Mouse (Mus musculus) midbrain, embryonic 12.5 days (tissue): ENCODE measurements at regions not wholly inside any gene's neighbourhood (a gene's known extent, or its start where the extent isn't known, plus 50 kb on each side); places are given as distances from the start of the nearest gene placed in this dataset.

Source experiments
- ATAC-seq: fragments of 200-750 bp; cut with Nextera tagmentation; 2 replicates; pipeline ENCODE4 v1.8.0; 2017; ENCODE audit warnings: low read depth, moderate TSS enrichment, moderate library complexity; ENCODE audit not compliant: low FRiP score
- H3K27ac ChIP-seq: fragments of 300-500 bp; sonication (generic); replicated peaks from 2 replicates; pipeline ENCODE4 v1.5.1; 2016; ENCODE audit warnings: mild to moderate bottlenecking
- H3K27me3 ChIP-seq: fragments of 300-500 bp; sonication (generic); 2 replicates; pipeline ENCODE4 v1.6.1; 2016; ENCODE audit warnings: mild to moderate bottlenecking
- H3K36me3 ChIP-seq: fragments of 300-500 bp; sonication (generic); 2 replicates; pipeline ENCODE4 v1.6.1; 2016
- H3K4me1 ChIP-seq: fragments of 300-500 bp; sonication (generic); 2 replicates; pipeline ENCODE4 v1.6.1; 2016
- H3K4me2 ChIP-seq: fragments of 300-500 bp; sonication (generic); replicated peaks from 2 replicates; pipeline ENCODE4 v1.6.1; 2016; ENCODE audit warnings: mild to moderate bottlenecking, moderate library complexity
- H3K4me3 ChIP-seq: fragments of 300-500 bp; sonication (generic); 2 replicates; pipeline ENCODE4 v1.5.1; 2016; ENCODE audit warnings: mild to moderate bottlenecking
- H3K9ac ChIP-seq: fragments of 300-500 bp; sonication (generic); replicated peaks from 2 replicates; pipeline ENCODE4 v1.6.1; 2016; ENCODE audit warnings: mild to moderate bottlenecking, moderate library complexity
- H3K9me3 ChIP-seq: fragments of 300-500 bp; sonication (generic); 2 replicates; pipeline ENCODE4 v1.6.1; 2016; ENCODE audit warnings: mild to moderate bottlenecking
- WGBS: fragments of 180-500 bp; shearing (Covaris S2); methylation state at CpG from one replicate; pipeline ENCODE4 v1.1.7; 2016; 5-methylcytosine and 5-hydroxymethylcytosine counted together

- no peaks in the 10 kb centered on the region for H3K27me3 ChIP-seq
- no peak overlapping the region for H3K9ac ChIP-seq
- no peak overlapping the region for H3K4me2 ChIP-seq
- no peaks in the 10 kb centered on the region for H3K9me3 ChIP-seq
- no peak overlapping the region for H3K4me3 ChIP-seq
- no peak for ATAC-seq
- no peak overlapping the region for H3K27ac ChIP-seq
- H3K4me1 ChIP-seq: no peaks in the 10 kb centered on the region
- WGBS: 89% methylated on average over 4 of the region's 4 CpGs
- H3K36me3 ChIP-seq: no peaks in the 10 kb centered on the region
Observed at GRCm38 (mm10) chr13:111962155-111962554, 153.4 kb upstream of the Map3k1 start.

- Histone ChIP-seq H3K36me3 (no peaks in the 10 kb centered on the region), H3K9me3 (no peaks in the 10 kb centered on the region), H3K9ac (no peak overlapping the region), H3K27ac (no peak overlapping the region), H3K4me3 (no peak overlapping the region), H3K27me3 (no peaks in the 10 kb centered on the region), H3K4me2 (no peak overlapping the region), H3K4me1 (no peaks in the 10 kb centered on the region)
- WGBS: 86% methylated on average over 6 of the region's 6 CpGs
- ATAC-seq: no peak
Observed at GRCm38 (mm10) chr13:111966113-111966512, 157.3 kb upstream of the Map3k1 start.

DNA sequence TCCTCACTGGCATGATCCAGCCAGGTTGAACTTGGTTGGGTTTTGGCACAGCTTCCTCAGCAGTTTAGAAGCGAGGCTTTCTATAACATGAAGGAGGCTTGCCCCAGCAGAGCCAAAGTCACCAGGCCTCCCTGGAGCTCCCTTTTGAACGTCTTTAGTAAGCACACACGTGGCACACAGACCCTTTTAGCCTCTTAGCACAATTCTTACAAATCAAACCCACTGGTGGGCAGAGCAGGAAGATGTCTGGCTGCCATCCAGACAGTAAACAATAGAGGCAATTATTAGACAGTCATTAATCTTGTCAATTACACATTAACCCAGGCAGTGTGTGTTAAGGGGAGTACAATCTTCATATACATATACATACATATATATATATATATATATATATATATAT, 157.8 kb upstream of the Map3k1 start:
- no peaks in the 10 kb centered on the region for H3K36me3 ChIP-seq
- H3K9me3 ChIP-seq: no peaks in the 10 kb centered on the region
- no peak overlapping the region for H3K27ac ChIP-seq
- H3K27me3 ChIP-seq: no peaks in the 10 kb centered on the region
- no peak for ATAC-seq
- no peak overlapping the region for H3K9ac ChIP-seq
- H3K4me3 ChIP-seq: no peak overlapping the region
- no peaks in the 10 kb centered on the region for H3K4me1 ChIP-seq
- no peak overlapping the region for H3K4me2 ChIP-seq
- 54% methylated on average over 3 of the region's 3 CpGs for WGBS

DNA sequence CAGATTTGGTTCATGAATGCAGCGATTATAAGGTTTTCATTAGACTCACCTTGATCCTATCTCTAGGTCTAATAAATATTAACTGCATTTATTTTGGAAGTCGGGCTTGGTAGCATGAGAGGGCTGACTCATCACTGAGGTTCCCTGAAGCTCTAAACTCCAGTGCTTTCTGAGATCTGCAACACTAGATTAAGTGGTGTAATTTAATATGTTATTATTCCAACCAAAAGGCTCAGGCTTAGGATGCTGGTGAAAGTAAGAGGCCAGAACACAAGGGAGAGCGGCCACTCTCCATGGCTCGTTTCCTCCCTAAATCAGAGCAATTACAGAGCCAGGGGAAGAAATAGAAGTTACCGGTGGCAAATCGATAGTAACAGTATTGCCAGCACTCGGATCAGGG, 159.4 kb upstream of the Map3k1 start:
- no peak for ATAC-seq
- H3K27ac ChIP-seq: no peak overlapping the region
- no peaks in the 10 kb centered on the region for H3K27me3 ChIP-seq
- 91% methylated on average over 7 of the region's 7 CpGs for WGBS
- no peak overlapping the region for H3K9ac ChIP-seq
- no peaks in the 10 kb centered on the region for H3K9me3 ChIP-seq
- no peaks in the 10 kb centered on the region for H3K4me1 ChIP-seq
- H3K36me3 ChIP-seq: no peaks in the 10 kb centered on the region
- H3K4me3 ChIP-seq: no peak overlapping the region
- H3K4me2 ChIP-seq: no peak overlapping the region

GRCm38 (mm10) chr13:111974282-111974681, 165.5 kb upstream of the Map3k1 start:
- ATAC-seq: no peak
- Histone ChIP-seq H3K36me3 (no peaks in the 10 kb centered on the region), H3K4me2 (no peak overlapping the region), H3K27me3 (no peaks in the 10 kb centered on the region), H3K9ac (no peak overlapping the region), H3K27ac (no peak overlapping the region), H3K9me3 (no peaks in the 10 kb centered on the region), H3K4me3 (no peak overlapping the region), H3K4me1 (peaks cover 4% of the 10 kb centered on the region; the same call in 1 of the 2 replicates)
- WGBS: 85% methylated on average over 4 of the region's 4 CpGs

GRCm38 (mm10) chr13:111975549-111975948, 166.8 kb upstream of the Map3k1 start:
- H3K9me3 ChIP-seq: no peaks in the 10 kb centered on the region

GRCm38 (mm10) chr13:111977769-111978674, 169.2 kb upstream of the Map3k1 start:
- H3K4me1 ChIP-seq: peaks cover 7% of the 10 kb centered on the region; the same call in 1 of the 2 replicates
- H3K27ac ChIP-seq: no peak overlapping the region
- H3K36me3 ChIP-seq: no peaks in the 10 kb centered on the region
- no peaks in the 10 kb centered on the region for H3K27me3 ChIP-seq
- 87% methylated on average over 31 of the region's 31 CpGs for WGBS
- H3K4me3 ChIP-seq: no peak overlapping the region
- H3K9me3 ChIP-seq: no peaks in the 10 kb centered on the region
- H3K4me2 ChIP-seq: no peak overlapping the region
- H3K9ac ChIP-seq: no peak overlapping the region
- ATAC-seq: no peak

More at GRCm38 (mm10) chr13:111975549-111975948, 166.8 kb upstream of the Map3k1 start:
- H3K4me3 ChIP-seq: no peak overlapping the region
- H3K27me3 ChIP-seq: no peaks in the 10 kb centered on the region
- no peak for ATAC-seq
- no peaks in the 10 kb centered on the region for H3K36me3 ChIP-seq
- no peak overlapping the region for H3K4me2 ChIP-seq
- 88% methylated on average over 3 of the region's 3 CpGs for WGBS
- no peak overlapping the region for H3K27ac ChIP-seq
- peaks cover 7% of the 10 kb centered on the region; the same call in 1 of the 2 replicates for H3K4me1 ChIP-seq
- no peak overlapping the region for H3K9ac ChIP-seq

DNA sequence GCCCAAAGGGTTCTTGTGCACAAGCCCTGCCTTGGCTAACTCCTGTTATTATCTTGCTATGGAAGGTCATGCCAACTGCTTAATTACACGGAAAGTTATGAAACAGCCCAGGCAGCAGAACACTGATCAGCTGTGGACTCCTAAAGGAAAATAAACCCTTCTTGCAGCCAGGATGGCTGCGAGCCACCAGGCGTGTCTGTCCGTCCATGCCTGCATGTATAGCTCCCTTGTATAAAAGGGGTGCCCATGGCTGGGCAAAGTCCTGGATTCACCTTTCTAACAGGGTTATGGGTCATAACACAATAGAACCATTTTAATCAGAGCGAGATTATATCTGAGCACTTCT, 169.9 kb upstream of the Map3k1 start:
- ATAC-seq: no peak
- WGBS: 79% methylated on average over 5 of the region's 5 CpGs
- Histone ChIP-seq H3K27ac (no peak overlapping the region), H3K9ac (no peak overlapping the region), H3K36me3 (no peaks in the 10 kb centered on the region), H3K4me2 (no peak overlapping the region), H3K4me1 (peaks cover 7% of the 10 kb centered on the region; the same call in 1 of the 2 replicates), H3K4me3 (no peak overlapping the region), H3K9me3 (no peaks in the 10 kb centered on the region), H3K27me3 (no peaks in the 10 kb centered on the region)

DNA sequence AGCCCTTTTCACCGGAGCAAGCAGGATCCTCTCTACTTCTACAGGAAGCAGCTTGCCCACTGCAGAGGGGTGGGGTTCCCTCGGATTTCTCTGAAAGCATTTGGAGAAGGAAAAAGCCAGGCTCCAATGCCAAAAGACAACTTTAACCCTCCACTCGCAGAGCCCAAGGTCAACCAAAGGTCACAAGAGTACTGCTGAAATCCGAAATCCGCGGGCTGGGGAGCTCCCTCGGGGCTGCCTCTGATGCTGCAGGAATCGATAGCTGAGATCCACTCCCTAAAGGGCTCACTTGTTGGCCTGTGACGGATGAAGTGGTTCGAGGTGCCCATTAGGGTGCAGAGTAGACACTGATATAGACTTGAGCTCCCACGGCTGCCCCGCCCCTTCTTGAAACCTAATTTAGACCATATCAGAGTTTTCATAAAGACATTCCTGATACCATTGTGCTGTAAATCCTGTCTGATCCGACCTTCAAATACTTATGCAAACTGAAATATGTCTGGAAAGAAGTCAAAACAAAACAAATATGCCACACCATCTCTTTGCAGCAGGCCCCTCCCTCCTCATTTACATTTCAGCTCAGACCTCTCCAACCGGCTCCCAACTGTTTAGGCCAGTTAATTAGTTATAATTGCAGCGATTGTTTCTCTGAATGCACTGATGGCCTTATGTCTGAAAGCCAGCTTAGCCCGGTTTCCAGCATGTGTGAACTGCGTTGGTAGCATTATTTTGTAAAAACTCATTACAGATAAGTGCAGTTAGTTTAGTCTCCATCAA, 170.8 kb upstream of the Map3k1 start:
- WGBS: 46% methylated on average over 17 of the region's 17 CpGs
- no peak overlapping the region for H3K27ac ChIP-seq
- no peaks in the 10 kb centered on the region for H3K27me3 ChIP-seq
- no peak overlapping the region for H3K9ac ChIP-seq
- no peak overlapping the region for H3K4me2 ChIP-seq
- H3K4me1 ChIP-seq: peaks cover 7% of the 10 kb centered on the region; the same call in 1 of the 2 replicates
- no peaks in the 10 kb centered on the region for H3K36me3 ChIP-seq
- ATAC-seq: no peak
- no peak overlapping the region for H3K4me3 ChIP-seq
- no peaks in the 10 kb centered on the region for H3K9me3 ChIP-seq

- Histone ChIP-seq H3K27ac (no peak overlapping the region), H3K4me3 (no peak overlapping the region), H3K9me3 (no peaks in the 10 kb centered on the region), H3K4me2 (no peak overlapping the region), H3K27me3 (no peaks in the 10 kb centered on the region), H3K9ac (no peak overlapping the region), H3K4me1 (peaks cover 7% of the 10 kb centered on the region; the same call in 1 of the 2 replicates), H3K36me3 (no peaks in the 10 kb centered on the region)
- no peak for ATAC-seq
- 88% methylated on average over 12 of the region's 12 CpGs for WGBS
Observed at GRCm38 (mm10) chr13:111980205-111980595, 171.4 kb upstream of the Map3k1 start.

- Histone ChIP-seq H3K4me1 (peaks cover 7% of the 10 kb centered on the region; the same call in 1 of the 2 replicates), H3K27ac (no peak overlapping the region), H3K4me3 (no peak overlapping the region), H3K27me3 (no peaks in the 10 kb centered on the region), H3K4me2 (no peak overlapping the region), H3K36me3 (no peaks in the 10 kb centered on the region), H3K9me3 (no peaks in the 10 kb centered on the region), H3K9ac (no peak overlapping the region)
- 88% methylated on average over 2 of the region's 2 CpGs for WGBS
- ATAC-seq: no peak
Observed at GRCm38 (mm10) chr13:111981103-111981502, 172.3 kb upstream of the Map3k1 start.

DNA sequence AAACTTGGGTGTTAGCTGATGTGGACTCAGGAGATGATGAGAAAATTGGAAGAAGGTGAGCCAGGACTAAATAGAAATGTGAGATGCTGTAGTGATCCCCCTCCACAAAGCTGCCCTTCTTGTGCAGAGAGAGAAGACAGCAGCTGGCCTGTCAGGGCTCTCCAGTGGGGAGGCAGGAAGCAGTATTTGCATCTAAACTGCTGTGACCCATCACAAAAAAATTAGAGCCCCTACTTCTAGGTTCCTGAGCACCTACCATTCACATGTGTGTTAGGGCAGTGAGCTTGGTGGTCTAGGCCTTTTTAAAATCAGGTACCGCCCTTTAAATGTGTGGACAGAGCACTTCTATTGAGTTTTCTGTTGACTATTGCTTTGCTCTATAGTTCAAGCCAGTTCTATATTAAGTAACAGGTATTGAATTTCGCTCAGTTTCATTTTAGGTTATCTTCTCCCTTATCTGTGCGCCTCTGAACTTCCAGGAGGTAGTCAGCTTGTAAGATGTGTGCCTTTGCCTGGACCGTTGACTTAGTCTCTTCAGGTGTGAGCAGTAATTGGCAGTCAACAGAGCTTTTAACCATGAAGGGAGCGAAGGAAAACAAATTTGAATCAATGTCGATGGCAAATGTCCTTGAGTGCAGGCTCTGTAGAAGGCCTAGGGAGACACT, 174.1 kb upstream of the Map3k1 start:
- H3K9ac ChIP-seq: no peak overlapping the region
- H3K36me3 ChIP-seq: no peaks in the 10 kb centered on the region
- H3K4me3 ChIP-seq: no peak overlapping the region
- no peak for ATAC-seq
- no peaks in the 10 kb centered on the region for H3K27me3 ChIP-seq
- H3K4me1 ChIP-seq: peaks cover 7% of the 10 kb centered on the region; the same call in 1 of the 2 replicates
- no peaks in the 10 kb centered on the region for H3K9me3 ChIP-seq
- H3K4me2 ChIP-seq: no peak overlapping the region
- 92% methylated on average over 6 of the region's 6 CpGs for WGBS
- H3K27ac ChIP-seq: no peak overlapping the region
